Mouse (Mus musculus) stomach, embryonic 14.5 days (tissue): ENCODE measurements at regions not wholly inside any gene's neighbourhood (a gene's known extent, or its start where the extent isn't known, plus 50 kb on each side); places are given as distances from the start of the nearest gene placed in this dataset.

Experiments used
- ATAC-seq: fragments of 200-750 bp; cut with Nextera tagmentation; 2 replicates; pipeline ENCODE4 v1.8.0; 2017; ENCODE audit warnings: low read depth, moderate TSS enrichment; ENCODE audit not compliant: insufficient number of reproducible peaks, insufficient read depth, low FRiP score
- H3K27ac ChIP-seq: fragments of 300-500 bp; sonication (generic); 2 replicates; pipeline ENCODE4 v1.5.1; 2014; ENCODE audit warnings: mild to moderate bottlenecking, low read length, moderate library complexity, mixed read lengths
- H3K27me3 ChIP-seq: fragments of 300-500 bp; sonication (generic); 2 replicates; pipeline ENCODE4 v1.6.1; 2014; ENCODE audit warnings: low read length, control low read depth, mixed read lengths; ENCODE audit not compliant: control insufficient read depth, insufficient read depth
- H3K36me3 ChIP-seq: fragments of 300-500 bp; sonication (generic); 2 replicates; pipeline ENCODE4 v1.6.1; 2014; ENCODE audit warnings: mild to moderate bottlenecking, control low read depth, low read length, moderate library complexity, mixed read lengths; ENCODE audit not compliant: control insufficient read depth, insufficient read depth
- H3K4me1 ChIP-seq: fragments of 300-500 bp; sonication (generic); 2 replicates; pipeline ENCODE4 v1.6.1; 2014; ENCODE audit warnings: low read length, control low read depth, mixed read lengths; ENCODE audit not compliant: control insufficient read depth, insufficient read depth
- H3K4me2 ChIP-seq: fragments of 300-500 bp; sonication (generic); replicated peaks from 2 replicates; pipeline ENCODE4 v1.6.1; 2014; ENCODE audit warnings: low read depth, low read length, control low read depth
- H3K4me3 ChIP-seq: fragments of 300-500 bp; sonication (generic); 2 replicates; pipeline ENCODE4 v1.5.1; 2014; ENCODE audit warnings: low read depth, low read length, control low read depth
- H3K9ac ChIP-seq: fragments of 300-500 bp; sonication (generic); replicated peaks from 2 replicates; pipeline ENCODE4 v1.6.1; 2014; ENCODE audit warnings: low read depth, mild to moderate bottlenecking, control low read depth, low read length, moderate library complexity, mixed read lengths
- H3K9me3 ChIP-seq: fragments of 300-500 bp; sonication (generic); 2 replicates; pipeline ENCODE4 v1.6.1; 2016; ENCODE audit warnings: low read depth, low read length, control low read depth; ENCODE audit not compliant: control insufficient read depth
- WGBS: fragments of 180-500 bp; shearing (Covaris S2); extraction: QIAGEN DNeasy Blood & Tissue Kit; methylation state at CpG from one replicate; pipeline ENCODE4 v1.1.7; 2014; 5-methylcytosine and 5-hydroxymethylcytosine counted together

- no peaks in the 10 kb centered on the region for H3K36me3 ChIP-seq
- H3K27me3 ChIP-seq = no peaks in the 10 kb centered on the region
- H3K27ac ChIP-seq = no peak overlapping the region
- H3K4me1 ChIP-seq = no peaks in the 10 kb centered on the region
- H3K9ac ChIP-seq = no peak overlapping the region
- 70% methylated on average over 5 of the region's 5 CpGs for WGBS
- ATAC-seq = no peak
- H3K4me2 ChIP-seq = no peak overlapping the region
- H3K9me3 ChIP-seq = no peaks in the 10 kb centered on the region
- H3K4me3 ChIP-seq = no peak overlapping the region
These were observed 131.8 kb upstream of the Tmpo start for GRCm38 (mm10) chr10:91312913-91313312.

- H3K27me3 ChIP-seq = no peaks in the 10 kb centered on the region
- H3K9ac ChIP-seq = no peak overlapping the region
- ATAC-seq = no peak
- H3K27ac ChIP-seq = no peak overlapping the region
- no peak overlapping the region for H3K4me3 ChIP-seq
- H3K4me2 ChIP-seq = no peak overlapping the region
- 54% methylated on average over 7 of the region's 7 CpGs for WGBS
- no peaks in the 10 kb centered on the region for H3K36me3 ChIP-seq
- H3K9me3 ChIP-seq = no peaks in the 10 kb centered on the region
- no peaks in the 10 kb centered on the region for H3K4me1 ChIP-seq
These were observed 119.0 kb upstream of the Tmpo start for GRCm38 (mm10) chr10:91300067-91300466.

GRCm38 (mm10) chr10:91297792-91298460 lies 116.8 kb upstream of the Tmpo start:
- Histone ChIP-seq H3K9ac (no peak overlapping the region), H3K36me3 (no peaks in the 10 kb centered on the region), H3K4me3 (no peak overlapping the region), H3K27me3 (no peaks in the 10 kb centered on the region), H3K4me1 (no peaks in the 10 kb centered on the region), H3K4me2 (no peak overlapping the region), H3K9me3 (no peaks in the 10 kb centered on the region), H3K27ac (no peak overlapping the region)
- 35% methylated on average over 9 of the region's 9 CpGs for WGBS
- ATAC-seq = no peak

- Histone ChIP-seq H3K27ac (no peak overlapping the region), H3K27me3 (no peaks in the 10 kb centered on the region), H3K9ac (no peak overlapping the region), H3K4me1 (no peaks in the 10 kb centered on the region), H3K4me3 (no peak overlapping the region), H3K4me2 (no peak overlapping the region), H3K9me3 (no peaks in the 10 kb centered on the region), H3K36me3 (no peaks in the 10 kb centered on the region)
- 79% methylated on average over 8 of the region's 8 CpGs for WGBS
- no peak for ATAC-seq
These were observed 114.2 kb upstream of the Tmpo start for GRCm38 (mm10) chr10:91295345-91295744.

- H3K4me3 ChIP-seq = no peak overlapping the region
- H3K4me2 ChIP-seq = no peak overlapping the region
- no peaks in the 10 kb centered on the region for H3K9me3 ChIP-seq
- no peaks in the 10 kb centered on the region for H3K27me3 ChIP-seq
- H3K27ac ChIP-seq = no peak overlapping the region
- no peaks in the 10 kb centered on the region for H3K4me1 ChIP-seq
- 84% methylated on average over 6 of the region's 6 CpGs for WGBS
- no peak overlapping the region for H3K9ac ChIP-seq
- no peaks in the 10 kb centered on the region for H3K36me3 ChIP-seq
- no peak for ATAC-seq
These were observed 112.1 kb upstream of the Tmpo start for GRCm38 (mm10) chr10:91293226-91293625.

GRCm38 (mm10) chr10:91284259-91284658 lies 103.1 kb upstream of the Tmpo start:
- Histone ChIP-seq H3K9ac (no peak overlapping the region), H3K4me2 (no peak overlapping the region), H3K36me3 (no peaks in the 10 kb centered on the region), H3K27me3 (no peaks in the 10 kb centered on the region), H3K4me3 (no peak overlapping the region), H3K9me3 (no peaks in the 10 kb centered on the region), H3K4me1 (no peaks in the 10 kb centered on the region), H3K27ac (no peak overlapping the region)
- WGBS = 90% methylated on average over 9 of the region's 9 CpGs
- no peak for ATAC-seq

- Histone ChIP-seq H3K27me3 (no peaks in the 10 kb centered on the region), H3K4me1 (peaks cover 3% of the 10 kb centered on the region; the same call in 1 of the 2 replicates), H3K9ac (no peak overlapping the region), H3K4me2 (peak overlapping the region; percentile 23), H3K27ac (no peak overlapping the region), H3K36me3 (no peaks in the 10 kb centered on the region), H3K4me3 (no peak overlapping the region), H3K9me3 (no peaks in the 10 kb centered on the region)
- WGBS = 14% methylated on average over 14 of the region's 14 CpGs
- 0 out of 2 replicates have a peak, but pooled peaks have one; percentile 48 for ATAC-seq
These were observed 90.0 kb upstream of the Tmpo start for GRCm38 (mm10) chr10:91270955-91271741.

GRCm38 (mm10) chr10:91270268-91270954 lies 89.3 kb upstream of the Tmpo start:
- H3K4me3 ChIP-seq = no peak overlapping the region
- no peaks in the 10 kb centered on the region for H3K36me3 ChIP-seq
- no peaks in the 10 kb centered on the region for H3K27me3 ChIP-seq
- H3K4me2 ChIP-seq = peak overlapping the region; percentile 23; the same call in 1 of the 2 replicates
- ATAC-seq = peak; percentile 77
- no peaks in the 10 kb centered on the region for H3K9me3 ChIP-seq
- 21% methylated on average over 14 of the region's 14 CpGs for WGBS
- no peak overlapping the region for H3K9ac ChIP-seq
- H3K4me1 ChIP-seq = peaks cover 3% of the 10 kb centered on the region; the same call in 1 of the 2 replicates
- H3K27ac ChIP-seq = no peak overlapping the region
